Mouse (Mus musculus) C2C12 (cell line): ENCODE measurements at regions not wholly inside any gene's neighbourhood (a gene's known extent, or its start where the extent isn't known, plus 50 kb on each side); places are given as distances from the start of the nearest gene placed in this dataset.

Experiments used
- H3K27me3 ChIP-seq: one replicate; pipeline ENCODE4 v1.6.1; 2011; ENCODE audit not compliant: control insufficient read depth, insufficient read depth, insufficient read length
- H3K36me3 ChIP-seq: one replicate; pipeline ENCODE4 v1.6.1; 2011; ENCODE audit not compliant: control insufficient read depth, insufficient read depth
- H3K4me3 ChIP-seq: one replicate; pipeline ENCODE4 v1.5.1; 2011; ENCODE audit warnings: mild to moderate bottlenecking, control low read depth; ENCODE audit not compliant: poor library complexity, insufficient read depth, severe bottlenecking
- H3K79me2 ChIP-seq: one replicate; pipeline ENCODE4 v1.6.1; 2011; ENCODE audit not compliant: control insufficient read depth, insufficient read depth
- H3K79me3 ChIP-seq: one replicate; pipeline ENCODE4 v1.6.1; 2011; ENCODE audit warnings: low read depth, control low read depth
- H3ac ChIP-seq: one replicate; pipeline ENCODE3; 2011; ENCODE audit warnings: low read depth; ENCODE audit not compliant: control insufficient read depth, insufficient read length
- CEBPB ChIP-seq: IDR thresholded peaks from one replicate; pipeline ENCODE4 v1.6.1; 2011; ENCODE audit warnings: low read depth, mild to moderate bottlenecking, control low read depth, moderate library complexity
- CTCF ChIP-seq: IDR thresholded peaks from one replicate; pipeline ENCODE4 v1.5.1; 2011; ENCODE audit not compliant: control insufficient read depth, insufficient read depth, insufficient read length
- FOSL1 ChIP-seq: IDR thresholded peaks from one replicate; pipeline ENCODE4 v1.8.0; 2011; ENCODE audit warnings: mild to moderate bottlenecking, low read length; ENCODE audit not compliant: poor library complexity, insufficient read depth, severe bottlenecking
- MAX ChIP-seq: IDR thresholded peaks from one replicate; pipeline ENCODE4 v1.6.1; 2011; ENCODE audit warnings: mild to moderate bottlenecking, control low read depth
- MYOD1 ChIP-seq: IDR thresholded peaks from one replicate; pipeline ENCODE4 v1.6.1; 2011; ENCODE audit warnings: low read depth; ENCODE audit not compliant: control insufficient read depth, insufficient read length
- MYOG ChIP-seq: IDR thresholded peaks from one replicate; pipeline ENCODE4 v1.6.1; 2011; ENCODE audit not compliant: control insufficient read depth, insufficient read length; ENCODE audit errors: extremely low read depth
- USF1 ChIP-seq: IDR thresholded peaks from one replicate; pipeline ENCODE4 v1.6.1; 2011; ENCODE audit warnings: low read depth, mild to moderate bottlenecking, control low read depth, moderate library complexity

GRCm38 (mm10) chr13:101874761-101875160 is 106.7 kb upstream of the Pik3r1 start:
- no peaks in the 10 kb centered on the region for H3K79me3 ChIP-seq
- no peaks in the 10 kb centered on the region for H3K27me3 ChIP-seq
- no peak for TF ChIP-seq MYOD1
- no peak for TF ChIP-seq CEBPB
- TF ChIP-seq MYOG: no peak
- no peak for TF ChIP-seq MAX
- no peak for TF ChIP-seq FOSL1
- no peak for TF ChIP-seq CTCF
- TF ChIP-seq USF1: no peak
- H3K36me3 ChIP-seq: no peaks in the 10 kb centered on the region
- H3K79me2 ChIP-seq: no peaks in the 10 kb centered on the region
- no peak overlapping the region for H3K4me3 ChIP-seq
- no peak overlapping the region for H3ac ChIP-seq

DNA sequence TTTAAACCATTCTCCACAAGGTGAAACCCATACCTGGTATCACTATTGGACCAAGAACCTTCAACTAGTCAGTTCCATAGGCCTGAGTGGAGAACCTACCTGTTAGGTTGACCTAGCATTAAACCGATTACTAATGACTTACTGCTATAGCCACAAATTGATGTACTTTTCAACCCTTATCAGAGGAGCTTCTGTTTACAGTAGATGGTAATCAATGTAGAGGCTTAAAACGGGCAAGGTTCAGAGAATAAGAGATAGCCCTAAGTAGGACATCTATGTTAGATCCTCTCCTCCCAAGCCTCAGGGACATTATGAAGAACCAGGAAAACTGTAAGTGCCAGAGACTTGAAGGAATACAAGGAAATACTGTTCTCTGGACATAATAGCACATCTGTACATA is 108.1 kb upstream of the Pik3r1 start:
- Histone ChIP-seq H3K36me3 (no peaks in the 10 kb centered on the region), H3K79me3 (no peaks in the 10 kb centered on the region), H3ac (no peak overlapping the region), H3K4me3 (no peak overlapping the region), H3K27me3 (no peaks in the 10 kb centered on the region), H3K79me2 (no peaks in the 10 kb centered on the region)
- TF ChIP-seq CTCF (no peak), CEBPB (no peak), MYOD1 (no peak), USF1 (no peak), MYOG (no peak), FOSL1 (no peak), MAX (no peak)

DNA sequence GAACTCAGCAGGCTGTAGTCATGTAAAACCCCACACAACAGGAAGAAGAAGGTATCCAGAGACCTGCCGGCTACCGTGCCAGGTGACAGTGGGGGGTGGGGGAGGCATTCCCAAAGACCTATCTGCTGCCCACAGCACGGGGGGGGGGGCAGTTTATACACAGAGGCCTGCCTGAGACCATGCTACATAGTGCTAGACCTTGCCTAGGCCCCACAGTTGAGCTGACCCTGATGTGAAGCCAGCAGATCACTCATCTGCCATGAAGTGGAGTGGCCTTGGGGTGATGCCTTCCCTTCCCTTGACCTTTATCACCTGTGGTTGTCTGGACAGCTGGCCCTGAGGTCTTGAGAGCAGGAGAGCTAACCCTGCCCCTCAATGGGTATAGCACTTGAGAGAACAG is 108.6 kb upstream of the Pik3r1 start:
- H3K79me2 ChIP-seq: no peaks in the 10 kb centered on the region
- H3K79me3 ChIP-seq: no peaks in the 10 kb centered on the region

GRCm38 (mm10) chr13:101878168-101878567 is 110.2 kb upstream of the Pik3r1 start:
- H3K36me3 ChIP-seq: no peaks in the 10 kb centered on the region
- no peaks in the 10 kb centered on the region for H3K79me3 ChIP-seq
- no peaks in the 10 kb centered on the region for H3K27me3 ChIP-seq
- H3ac ChIP-seq: no peak overlapping the region
- H3K4me3 ChIP-seq: no peak overlapping the region
- TF ChIP-seq FOSL1: no peak
- no peak for TF ChIP-seq CEBPB
- no peak for TF ChIP-seq MAX
- TF ChIP-seq CTCF: no peak
- no peak for TF ChIP-seq USF1
- TF ChIP-seq MYOG: no peak
- TF ChIP-seq MYOD1: no peak
- no peaks in the 10 kb centered on the region for H3K79me2 ChIP-seq

More for the DNA sequence above, 108.6 kb upstream of the Pik3r1 start:
- Histone ChIP-seq H3ac (no peak overlapping the region), H3K4me3 (no peak overlapping the region), H3K27me3 (no peaks in the 10 kb centered on the region), H3K36me3 (no peaks in the 10 kb centered on the region)
- TF ChIP-seq MYOD1: no peak
- no peak for TF ChIP-seq USF1
- no peak for TF ChIP-seq FOSL1
- no peak for TF ChIP-seq CTCF
- TF ChIP-seq MAX: no peak
- TF ChIP-seq MYOG: no peak

DNA sequence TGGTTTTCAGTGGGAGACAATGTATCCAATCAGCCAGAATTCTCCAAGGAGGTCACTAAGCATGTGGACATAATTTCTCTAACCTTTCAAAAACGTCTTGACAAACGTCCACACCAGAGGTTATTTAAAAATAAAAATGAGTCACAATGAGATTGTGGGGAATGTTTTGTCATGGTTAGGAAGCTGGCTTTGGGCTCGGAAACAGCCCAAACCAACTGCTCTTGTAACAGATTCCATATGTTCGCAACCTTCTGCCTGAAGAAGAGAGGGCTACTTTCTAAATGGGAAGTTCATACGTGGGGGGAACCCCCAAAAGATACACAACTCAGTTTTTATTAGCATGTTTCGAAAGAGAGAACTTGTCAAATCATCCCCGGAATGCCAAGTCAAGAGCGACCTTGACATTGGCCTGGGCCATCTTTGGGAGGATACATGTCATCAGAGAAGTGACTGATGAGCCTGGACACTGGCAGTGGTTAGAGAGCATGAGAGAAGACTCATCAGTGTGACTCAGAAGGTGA is 111.6 kb upstream of the Pik3r1 start:
- Histone ChIP-seq H3K79me2 (no peaks in the 10 kb centered on the region), H3ac (no peak overlapping the region), H3K36me3 (no peaks in the 10 kb centered on the region), H3K79me3 (no peaks in the 10 kb centered on the region), H3K4me3 (no peak overlapping the region), H3K27me3 (no peaks in the 10 kb centered on the region)
- no peak for TF ChIP-seq CEBPB

DNA sequence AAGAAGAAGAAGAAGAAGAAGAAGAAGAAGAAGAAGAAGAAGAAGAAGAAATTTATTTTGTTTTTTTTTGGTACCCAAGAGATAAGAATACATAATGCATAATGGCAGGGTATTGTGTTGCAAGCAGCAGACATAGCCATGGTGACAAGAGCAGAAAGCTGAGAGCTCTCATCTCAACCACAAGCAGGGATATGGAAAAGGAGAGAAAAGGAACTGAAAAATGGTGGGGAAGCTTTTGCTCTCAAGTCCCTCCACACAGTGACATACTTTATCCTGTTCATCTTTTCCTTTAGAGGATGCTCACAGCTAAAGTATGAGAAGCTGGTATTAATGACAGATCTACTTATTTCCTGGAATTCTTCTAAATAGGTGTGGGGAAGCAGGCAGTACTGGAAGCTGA is 115.2 kb upstream of the Pik3r1 start:
- Histone ChIP-seq H3ac (no peak overlapping the region), H3K36me3 (no peaks in the 10 kb centered on the region), H3K27me3 (no peaks in the 10 kb centered on the region), H3K79me2 (no peaks in the 10 kb centered on the region), H3K4me3 (no peak overlapping the region), H3K79me3 (no peaks in the 10 kb centered on the region)
- TF ChIP-seq CTCF (no peak), MYOD1 (no peak), FOSL1 (no peak), USF1 (no peak), MYOG (no peak), CEBPB (no peak), MAX (no peak)
